Mouse (Mus musculus): ENCODE measurements at regions not wholly inside any gene's neighbourhood (a gene's known extent, or its start where the extent isn't known, plus 50 kb on each side); places are given as distances from the start of the nearest gene placed in this dataset.

GRCm38 (mm10) chr4:109610222-109610621, 56.8 kb downstream of the Cdkn2c start:
- Histone ChIP-seq H3K4me3 (replicated peaks; ENCODE audit: low read depth, low read length) (no peak overlapping the region), H3K4me1 (ENCODE audit: control insufficient read depth, insufficient read depth, low read length) (no peaks in the 10 kb centered on the region), H3K4me2 (ENCODE audit: low read length) (no peak overlapping the region), H3K27me3 (ENCODE audit: control insufficient read depth, insufficient read depth, low read length) (no peaks in the 10 kb centered on the region), H3K9me3 (ENCODE audit: control insufficient read depth, low read length) (no peaks in the 10 kb centered on the region), H3K9ac (replicated peaks; ENCODE audit: low read length) (no peak overlapping the region), H3K27ac (replicated peaks; ENCODE audit: low read depth, low read length) (no peak overlapping the region), H3K36me3 (ENCODE audit: control insufficient read depth, insufficient read depth, low read length) (no peaks in the 10 kb centered on the region)
- DNase-seq, result no peak
- 93% methylated on average over 3 of the region's 3 CpGs for WGBS
- ATAC-seq (ENCODE audit: low FRiP score, low TSS enrichment), result no peak

- H3K4me3 ChIP-seq (replicated peaks; ENCODE audit: low read depth, low read length), result no peak overlapping the region
- no peaks in the 10 kb centered on the region for H3K36me3 ChIP-seq (ENCODE audit: control insufficient read depth, insufficient read depth, low read length)
- H3K27ac ChIP-seq (replicated peaks; ENCODE audit: low read depth, low read length), result no peak overlapping the region
- H3K9ac ChIP-seq (replicated peaks; ENCODE audit: low read length), result no peak overlapping the region
- no peaks in the 10 kb centered on the region for H3K4me1 ChIP-seq (ENCODE audit: control insufficient read depth, insufficient read depth, low read length)
- H3K9me3 ChIP-seq (ENCODE audit: control insufficient read depth, low read length), result no peaks in the 10 kb centered on the region
- DNase-seq, result no peak
- WGBS, result 77% methylated on average over 1 of the region's 1 CpGs
- ATAC-seq (ENCODE audit: low FRiP score, low TSS enrichment), result no peak
- no peaks in the 10 kb centered on the region for H3K27me3 ChIP-seq (ENCODE audit: control insufficient read depth, insufficient read depth, low read length)
- H3K4me2 ChIP-seq (ENCODE audit: low read length), result no peak overlapping the region
Observed at GRCm38 (mm10) chr4:109609770-109610169, 57.2 kb downstream of the Cdkn2c start.

- H3K4me3 ChIP-seq (replicated peaks; ENCODE audit: low read depth, low read length), result no peak overlapping the region
- no peaks in the 10 kb centered on the region for H3K9me3 ChIP-seq (ENCODE audit: control insufficient read depth, low read length)
- no peak overlapping the region for H3K27ac ChIP-seq (replicated peaks; ENCODE audit: low read depth, low read length)
- 85% methylated on average over 7 of the region's 7 CpGs for WGBS
- H3K9ac ChIP-seq (replicated peaks; ENCODE audit: low read length), result no peak overlapping the region
- no peaks in the 10 kb centered on the region for H3K36me3 ChIP-seq (ENCODE audit: control insufficient read depth, insufficient read depth, low read length)
- no peaks in the 10 kb centered on the region for H3K4me1 ChIP-seq (ENCODE audit: control insufficient read depth, insufficient read depth, low read length)
- H3K27me3 ChIP-seq (ENCODE audit: control insufficient read depth, insufficient read depth, low read length), result no peaks in the 10 kb centered on the region
- H3K4me2 ChIP-seq (ENCODE audit: low read length), result no peak overlapping the region
- DNase-seq (no peak), ATAC-seq (ENCODE audit: low FRiP score, low TSS enrichment) (no peak)
Observed at GRCm38 (mm10) chr4:109589760-109590312, 58.7 kb upstream of the 4930522H14Rik start.

GRCm38 (mm10) chr4:109583185-109583786, 52.2 kb upstream of the 4930522H14Rik start:
- DNase-seq, result peak; percentile 3
- Histone ChIP-seq H3K9me3 (ENCODE audit: control insufficient read depth, low read length) (no peaks in the 10 kb centered on the region), H3K4me1 (ENCODE audit: control insufficient read depth, insufficient read depth, low read length) (no peaks in the 10 kb centered on the region), H3K4me2 (ENCODE audit: low read length) (no peak overlapping the region), H3K9ac (replicated peaks; ENCODE audit: low read length) (no peak overlapping the region), H3K36me3 (ENCODE audit: control insufficient read depth, insufficient read depth, low read length) (no peaks in the 10 kb centered on the region), H3K27ac (replicated peaks; ENCODE audit: low read depth, low read length) (no peak overlapping the region), H3K27me3 (ENCODE audit: control insufficient read depth, insufficient read depth, low read length) (no peaks in the 10 kb centered on the region), H3K4me3 (replicated peaks; ENCODE audit: low read depth, low read length) (no peak overlapping the region)
- 16% methylated on average over 3 of the region's 3 CpGs for WGBS
- no peak for ATAC-seq (ENCODE audit: low FRiP score, low TSS enrichment)

- ATAC-seq (ENCODE audit: low FRiP score, low TSS enrichment), result no peak
- Histone ChIP-seq H3K9ac (replicated peaks; ENCODE audit: low read length) (no peak overlapping the region), H3K4me2 (ENCODE audit: low read length) (no peak overlapping the region), H3K27me3 (ENCODE audit: control insufficient read depth, insufficient read depth, low read length) (no peaks in the 10 kb centered on the region), H3K4me3 (replicated peaks; ENCODE audit: low read depth, low read length) (no peak overlapping the region), H3K4me1 (ENCODE audit: control insufficient read depth, insufficient read depth, low read length) (no peaks in the 10 kb centered on the region), H3K9me3 (ENCODE audit: control insufficient read depth, low read length) (no peaks in the 10 kb centered on the region), H3K27ac (replicated peaks; ENCODE audit: low read depth, low read length) (no peak overlapping the region), H3K36me3 (ENCODE audit: control insufficient read depth, insufficient read depth, low read length) (no peaks in the 10 kb centered on the region)
- no peak for DNase-seq
- WGBS, result 84% methylated on average over 4 of the region's 4 CpGs
Observed at GRCm38 (mm10) chr4:109582523-109582922, 51.4 kb upstream of the 4930522H14Rik start.

Data from midbrain, embryonic 14.5 days (tissue).